Mouse (Mus musculus) mouse embryonic stem cell (cell line): ENCODE measurements around the gene Gpr15.

Experiments
- in situ Hi-C, 2 experiments: fragments of 300-500 bp; cut with MboI; formaldehyde crosslinking; loops; 1 replicate in 1 of 2; 3 replicates in 1 of 2; pipeline ENCODE4 v1.14.3; 2019 to 2020; ENCODE audit warnings: low sequenced_read_pairs in 2 of 2, low pct_unique_long_range_greater_than_20kb in 1 of 2, mixed read lengths in 1 of 2; ENCODE audit not compliant: unreplicated experiment in 1 of 2

Gene Gpr15

DNA sequence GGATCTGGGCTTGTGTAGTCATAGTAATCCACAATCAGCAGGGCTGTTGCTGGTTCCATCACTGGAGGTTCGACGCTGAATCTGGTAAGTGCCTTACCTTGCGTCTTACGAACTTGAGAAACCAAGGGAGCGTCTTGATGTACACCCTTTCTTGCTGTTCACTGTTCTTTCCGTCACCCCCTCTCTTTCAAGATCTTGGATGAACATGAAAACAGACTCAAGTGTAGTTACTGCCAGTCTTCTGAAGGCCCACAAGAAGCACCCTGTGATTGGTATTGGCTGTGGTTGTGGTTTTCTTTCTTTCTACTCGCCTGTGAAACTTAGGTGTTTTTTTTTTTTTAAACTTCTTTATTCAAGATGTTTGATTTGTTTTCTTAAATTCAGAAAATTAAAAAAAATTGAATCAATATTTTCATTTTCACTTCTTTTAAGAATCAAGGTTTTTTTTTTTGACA is at the start of gene Gpr15:
Gpr15 (minus strand) TSS at position 405 of the 455 bp plus-strand sequence.
- in situ Hi-C loops = no loop called here

DNA sequence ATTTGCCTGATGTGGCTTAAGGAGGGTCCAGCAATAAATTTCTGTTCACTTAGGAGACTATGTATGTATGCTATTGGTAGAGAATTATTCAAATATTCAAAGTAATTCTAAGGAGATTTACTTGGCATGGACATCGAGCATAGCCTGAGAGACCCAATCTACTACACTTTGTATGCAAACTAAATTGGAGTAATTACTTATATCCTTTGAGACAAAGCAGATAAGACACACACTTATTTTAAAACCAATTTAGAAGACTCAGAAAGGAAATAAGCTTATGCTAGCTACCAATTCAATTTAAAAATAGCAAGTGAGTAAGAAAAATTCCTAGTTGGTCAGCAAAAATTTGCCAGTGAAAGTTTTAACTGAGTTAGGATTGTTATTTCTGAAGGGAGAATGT is 44.2 kb upstream of the Gpr15 start, which contains the start of gene Olfr172:
Olfr172 (minus strand) TSS at position 101 of the 400 bp plus-strand sequence.
- in situ Hi-C loops = no loop called here

DNA sequence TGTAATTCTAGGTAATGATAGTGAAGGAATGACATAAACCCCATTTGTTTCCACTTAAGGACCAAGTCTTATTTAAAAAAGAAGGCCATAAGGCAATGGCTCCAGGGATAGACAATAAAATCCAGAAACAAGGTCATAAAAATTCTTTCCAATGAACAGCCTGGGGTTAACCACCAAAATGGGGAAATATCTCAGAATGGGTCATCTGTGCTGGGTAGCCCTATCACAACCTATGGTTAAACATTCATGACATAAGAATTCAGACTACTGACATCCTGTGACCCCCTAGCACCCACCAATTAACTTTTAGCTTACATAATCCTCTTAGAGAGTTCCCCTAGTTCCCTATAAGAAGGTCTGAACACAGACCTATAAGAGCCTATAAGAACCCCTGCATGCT is 37.3 kb upstream of the Gpr15 start:
- in situ Hi-C loops = no loop called here

DNA sequence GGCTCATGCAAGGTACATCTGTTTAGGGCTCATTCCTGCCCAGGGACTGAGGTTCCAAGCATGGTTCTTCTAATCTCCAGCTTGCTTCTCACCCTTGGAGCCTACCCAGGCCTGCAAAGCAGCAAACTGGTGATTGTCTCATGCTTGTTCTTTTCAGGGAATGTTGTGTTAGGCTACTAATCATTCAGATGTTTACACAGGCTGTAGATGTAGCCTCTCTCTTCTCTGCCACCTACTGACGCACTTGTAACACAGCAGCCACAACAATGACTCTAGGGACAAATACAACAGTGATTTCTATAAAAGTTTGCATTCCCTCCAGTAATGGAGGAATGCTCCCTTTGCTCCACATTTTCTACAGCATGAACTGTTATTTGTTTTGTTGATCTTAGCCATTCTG is 32.4 kb upstream of the Gpr15 start:
- in situ Hi-C loops = no loop called here

DNA sequence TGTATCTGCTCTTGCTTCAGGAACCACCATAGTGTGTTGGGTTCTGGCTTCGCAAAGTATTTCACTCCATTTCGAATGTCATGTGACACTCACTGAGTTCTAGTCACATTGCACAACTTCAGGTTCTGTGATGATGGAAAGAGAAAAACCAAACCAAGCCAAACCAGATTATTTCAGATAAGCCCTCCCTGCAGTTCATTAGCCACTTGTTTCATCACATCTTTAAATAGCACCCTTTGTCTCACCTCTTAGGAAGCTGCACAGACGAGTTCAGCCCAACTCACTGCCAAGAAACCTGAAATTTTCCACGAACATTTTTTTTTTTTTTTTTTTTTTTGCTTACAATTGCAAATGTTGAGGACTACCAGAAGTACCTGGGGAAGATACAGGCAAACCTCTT is 27.8 kb upstream of the Gpr15 start:
- in situ Hi-C loops = no loop called here

DNA sequence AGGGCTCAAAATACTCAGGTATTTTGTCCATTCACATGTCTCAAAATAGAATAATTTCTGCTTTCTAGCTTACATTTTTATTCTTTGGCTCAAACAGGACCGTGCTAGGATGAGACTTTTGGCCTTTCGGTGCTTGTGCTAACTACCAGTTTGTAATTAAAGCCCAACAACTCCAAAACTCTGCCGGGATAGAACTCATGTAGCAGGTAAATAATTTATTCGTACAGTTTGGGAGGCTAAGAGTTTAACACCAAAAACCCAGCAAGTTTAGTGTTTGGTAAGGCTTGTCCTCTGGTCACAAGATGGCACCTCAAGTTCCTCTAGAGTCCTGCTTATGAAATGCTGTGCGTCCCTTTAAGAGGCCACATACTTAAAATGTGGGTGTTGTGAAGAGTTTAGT is 21.9 kb upstream of the Gpr15 start:
- in situ Hi-C loops = no loop called here

DNA sequence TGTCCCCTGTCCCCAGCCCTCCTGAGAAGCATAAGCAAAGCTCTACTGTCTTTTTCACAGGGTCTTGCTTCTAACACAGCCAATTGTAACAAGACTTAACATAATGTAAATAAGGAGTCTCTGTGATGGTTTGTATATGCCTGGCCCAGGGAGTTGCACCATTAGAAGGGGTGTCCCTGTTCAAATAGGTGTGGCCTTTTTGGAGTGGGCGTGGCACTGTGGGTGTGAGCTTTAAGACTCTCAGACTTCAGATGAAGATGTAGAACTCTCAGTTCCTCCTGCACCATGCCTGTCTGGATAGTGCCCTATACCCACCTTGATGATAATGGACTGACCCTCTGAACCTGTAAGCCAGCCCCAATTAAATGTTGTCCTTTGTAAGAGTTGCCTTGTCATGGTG is 19.9 kb upstream of the Gpr15 start:
- in situ Hi-C loops = no loop called here

DNA sequence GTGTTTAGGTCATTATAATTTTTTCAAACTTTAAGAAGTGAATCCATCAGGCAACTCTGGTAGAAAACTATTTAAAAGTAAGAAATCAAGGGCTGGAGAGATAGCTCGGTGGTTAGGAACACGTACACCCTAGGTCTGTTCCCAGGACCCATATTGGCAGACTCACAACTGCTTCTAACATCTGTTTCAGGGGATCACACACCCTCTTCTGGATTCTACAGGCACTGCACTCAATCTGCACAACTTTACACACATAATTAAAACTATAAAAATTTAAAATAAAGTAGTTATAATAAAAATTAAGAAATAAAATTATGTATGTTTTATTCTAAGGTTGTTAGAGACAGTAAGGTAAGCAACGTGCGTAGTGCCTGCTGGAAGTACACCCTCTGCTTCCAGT is 19.3 kb upstream of the Gpr15 start:
- in situ Hi-C loops = no loop called here

DNA sequence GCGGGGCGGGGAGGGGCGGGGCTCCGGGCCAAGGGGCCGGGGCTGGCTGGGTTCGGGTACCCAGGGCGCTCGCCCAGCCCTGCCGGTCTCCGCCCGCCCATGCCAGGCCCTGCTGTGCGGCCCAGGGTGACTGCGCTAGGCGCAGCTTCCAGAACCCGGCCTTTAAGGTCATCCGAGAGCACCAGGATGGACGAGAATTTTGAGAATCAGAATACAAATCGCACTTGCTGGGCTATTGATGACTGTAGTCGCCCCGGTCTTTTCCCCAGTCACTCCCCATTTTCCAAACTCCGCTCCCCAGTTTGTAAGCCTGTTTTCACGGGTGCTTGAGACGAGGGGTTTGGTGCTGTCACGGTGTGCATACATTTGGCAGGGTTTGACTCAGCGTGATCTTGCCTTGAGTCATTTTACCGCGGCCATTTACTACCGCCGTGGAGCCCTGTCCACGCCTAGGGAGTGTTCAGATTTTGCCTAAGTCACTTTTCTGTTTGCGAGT is 9.4 kb upstream of the Gpr15 start:
- in situ Hi-C loops = no loop called here

DNA sequence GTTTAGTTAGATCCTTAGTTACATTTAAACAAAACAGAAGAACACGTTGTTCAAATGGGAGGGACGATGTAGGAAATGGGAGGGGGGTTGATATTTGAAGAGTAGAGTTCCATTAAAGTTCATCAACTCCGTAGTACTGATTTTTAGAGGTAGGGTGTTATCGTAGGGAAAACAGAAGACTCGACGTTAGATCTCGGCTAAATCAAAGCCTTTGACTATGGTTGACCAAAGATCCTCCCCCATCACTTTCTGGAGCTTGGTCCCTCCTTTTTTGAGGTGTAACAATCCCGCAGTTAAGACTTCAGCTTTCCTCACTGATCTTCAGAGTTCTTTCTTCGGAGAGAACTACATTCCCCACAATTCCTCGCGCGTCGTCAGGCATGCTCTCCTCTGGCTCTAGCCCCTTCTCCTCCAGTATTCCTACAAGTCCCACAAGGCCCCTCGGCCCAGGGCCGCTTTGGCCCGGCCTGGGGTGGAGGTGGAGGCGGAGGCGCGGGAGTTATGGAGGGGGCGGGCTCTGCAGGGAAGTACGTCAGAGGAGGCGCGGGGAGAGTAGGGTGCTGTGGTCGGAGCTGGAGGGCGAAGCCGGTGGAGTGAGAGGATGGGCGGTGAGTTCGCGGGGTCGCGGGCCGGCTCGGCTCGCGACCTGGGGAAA is 8.7 kb upstream of the Gpr15 start, which contains the start of gene Cldnd1:
Cldnd1 (plus strand) TSS at position 434 of the 655 bp plus-strand sequence.
- in situ Hi-C loops = no loop called here

DNA sequence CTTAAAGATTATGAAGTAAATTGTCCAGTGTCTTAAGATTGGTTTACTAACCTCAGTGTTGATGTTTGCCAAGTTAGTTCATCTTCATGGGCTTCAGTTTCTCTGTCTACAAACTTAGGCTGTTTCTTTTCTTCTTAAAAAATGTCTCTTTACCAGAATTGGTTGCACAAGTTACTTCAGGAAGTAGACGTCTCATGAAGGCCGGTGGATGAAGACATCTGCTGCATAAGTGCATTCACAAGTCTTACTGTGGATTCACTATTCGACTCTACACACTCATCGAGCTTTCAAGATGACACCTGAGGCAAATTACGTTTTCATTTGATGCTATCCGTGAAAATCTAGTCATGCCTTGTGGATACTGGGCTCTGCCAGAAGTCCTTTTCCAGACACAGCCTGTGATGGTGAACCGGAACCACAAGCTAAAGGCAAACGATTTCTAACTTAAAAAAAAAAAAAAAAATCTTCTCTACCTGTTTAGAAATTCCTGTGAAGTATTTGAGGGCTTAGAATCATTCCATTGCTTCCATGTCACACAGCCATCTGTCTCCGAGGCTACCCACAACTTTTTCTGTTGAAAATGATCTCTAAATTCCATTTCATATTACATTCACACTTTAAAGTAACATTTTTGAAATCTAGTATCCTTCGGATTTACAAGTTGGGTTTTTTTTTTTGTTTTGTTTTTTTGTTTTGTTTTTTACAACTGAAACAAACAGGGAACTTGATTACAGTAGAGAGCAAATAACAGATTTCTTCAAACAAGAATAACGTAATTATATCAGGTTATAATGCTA is 8.0 kb upstream of the Gpr15 start:
- in situ Hi-C loops = no loop called here

DNA sequence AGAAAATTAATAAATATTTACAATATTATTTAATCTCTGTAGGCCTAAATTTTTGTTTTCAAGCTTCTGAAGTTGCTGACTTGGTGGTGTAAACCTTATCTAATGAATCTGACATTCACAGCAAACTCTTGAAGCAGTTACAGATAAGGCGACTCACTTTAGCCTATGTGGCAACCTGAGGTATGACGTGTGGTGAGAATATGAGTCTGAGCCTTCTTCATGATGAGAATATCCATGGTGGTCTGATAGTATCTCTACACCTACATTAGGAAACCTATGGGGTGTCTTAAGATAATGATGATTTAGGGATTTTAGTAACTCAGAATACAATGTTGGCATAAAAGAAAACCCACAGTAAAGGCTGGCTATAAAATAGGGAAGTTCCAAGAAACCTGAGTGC is 3.4 kb upstream of the Gpr15 start:
- in situ Hi-C loops = no loop called here

DNA sequence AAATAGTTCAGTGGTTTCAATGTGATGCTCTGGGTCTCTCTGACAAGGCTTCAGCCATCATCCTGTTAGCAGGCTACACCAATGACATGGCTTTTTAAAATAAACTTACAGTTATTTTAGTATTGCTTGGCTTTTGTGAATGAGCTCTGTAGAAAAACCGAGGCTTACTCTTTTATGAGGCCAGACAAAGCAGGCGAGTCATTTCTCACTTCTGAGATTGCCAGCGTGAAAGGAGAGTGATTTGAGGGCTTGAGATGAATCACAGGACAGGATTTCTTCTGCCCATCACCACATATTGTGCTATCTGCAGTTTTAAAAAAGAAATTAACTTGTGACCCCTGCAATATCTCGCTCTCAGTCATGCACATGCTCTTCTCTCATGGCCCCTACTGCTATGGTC is 3.9 kb downstream of the Gpr15 start:
- in situ Hi-C loops = no loop called here

DNA sequence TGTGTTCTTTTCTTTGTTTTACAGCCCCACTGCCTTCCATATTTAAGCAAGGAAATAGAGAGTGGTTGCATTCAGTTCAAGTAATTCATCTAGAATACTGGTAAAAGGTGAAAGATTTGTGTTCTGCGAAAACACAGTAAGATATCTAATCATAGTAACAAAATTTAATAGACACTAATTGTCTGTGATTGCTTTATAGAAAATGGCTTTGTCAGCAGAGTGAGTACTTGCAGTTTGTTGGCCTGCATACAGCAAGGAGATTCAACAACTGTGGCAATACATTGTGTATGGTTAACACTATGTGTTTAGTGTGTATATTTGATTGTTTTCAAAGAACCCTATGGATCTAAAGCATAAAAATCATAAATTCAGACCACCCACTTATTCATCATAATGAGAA is 5.7 kb downstream of the Gpr15 start:
- in situ Hi-C loops = no loop called here

DNA sequence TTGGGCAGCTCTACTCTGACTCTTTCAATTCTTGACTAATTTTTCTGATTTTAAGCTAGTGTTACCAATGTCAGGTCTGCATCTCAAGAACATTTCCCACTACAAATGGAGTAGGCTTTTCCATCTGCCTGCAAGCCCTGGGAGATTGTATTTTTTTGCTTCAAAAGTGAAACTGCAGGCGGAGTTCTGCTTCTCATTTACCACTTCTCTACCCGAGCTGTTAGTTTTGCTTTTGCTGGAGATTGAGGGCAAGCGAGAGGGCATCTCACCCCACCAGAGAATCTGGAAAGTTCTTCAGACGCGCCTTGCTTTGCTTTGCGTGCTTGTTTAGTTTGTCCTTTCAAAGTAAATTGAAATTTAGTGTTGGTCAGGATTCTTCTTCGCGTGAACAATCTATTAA is 6.6 kb downstream of the Gpr15 start:
- in situ Hi-C loops = no loop called here

DNA sequence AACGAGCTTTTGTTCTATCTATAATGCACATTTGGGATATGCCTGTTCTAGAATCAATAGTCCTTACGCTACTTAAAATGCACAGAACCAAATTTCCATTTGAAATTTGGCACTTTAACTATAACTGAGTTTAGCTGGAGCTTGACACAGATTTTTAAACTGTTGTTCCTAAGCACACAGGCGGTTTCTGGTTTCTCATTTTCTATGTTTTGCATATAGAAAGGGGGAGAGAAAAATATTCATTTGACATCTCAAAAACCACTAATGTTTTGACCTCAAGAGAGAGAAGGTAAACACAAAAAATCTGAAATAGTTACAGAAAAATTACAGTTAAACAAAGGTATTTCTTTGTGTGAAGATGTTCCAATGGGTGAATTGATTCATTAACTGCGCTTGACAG is 9.3 kb downstream of the Gpr15 start:
- in situ Hi-C loops = no loop called here

DNA sequence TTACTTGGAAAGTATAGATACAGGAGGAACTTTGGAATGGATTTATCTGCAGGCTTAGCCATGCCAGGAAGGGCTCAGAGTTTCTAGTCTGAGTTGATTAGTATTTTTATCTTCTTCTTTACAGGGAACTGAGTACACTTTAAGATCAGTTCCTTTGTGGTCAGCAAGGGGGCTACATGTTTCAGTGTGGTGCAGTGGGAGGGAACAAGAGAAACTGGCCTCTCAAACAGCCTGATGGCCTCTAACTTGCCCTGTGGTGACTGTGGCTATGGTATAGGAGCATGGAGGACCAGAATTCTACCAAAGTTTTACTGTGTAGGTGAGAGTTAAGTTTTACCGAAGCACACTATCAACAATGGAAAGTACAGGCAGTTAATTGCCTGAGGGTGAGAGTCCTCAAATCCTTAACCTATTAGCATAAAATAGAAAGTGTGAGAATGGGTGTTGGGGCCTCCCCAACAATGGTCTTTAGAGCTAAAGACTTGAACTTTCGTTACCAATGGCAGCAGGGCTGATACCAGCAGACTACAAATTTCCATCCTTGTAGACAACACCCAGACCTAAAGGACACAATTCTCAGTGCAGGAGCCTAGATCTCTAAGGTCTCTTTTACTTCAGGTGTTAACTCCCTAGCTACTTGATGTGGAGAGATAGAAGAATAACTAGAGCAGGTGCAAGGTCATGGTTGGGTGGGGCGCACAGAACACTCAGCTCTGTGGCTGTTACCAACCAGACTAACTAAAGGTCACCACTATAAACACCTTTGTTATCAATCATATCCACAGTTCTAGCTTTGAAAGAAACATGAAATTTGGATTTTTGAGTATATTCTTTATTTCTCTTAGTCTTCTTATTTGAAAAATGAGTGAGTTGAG is 10.0 kb downstream of the Gpr15 start:
- in situ Hi-C loops = no loop called here

DNA sequence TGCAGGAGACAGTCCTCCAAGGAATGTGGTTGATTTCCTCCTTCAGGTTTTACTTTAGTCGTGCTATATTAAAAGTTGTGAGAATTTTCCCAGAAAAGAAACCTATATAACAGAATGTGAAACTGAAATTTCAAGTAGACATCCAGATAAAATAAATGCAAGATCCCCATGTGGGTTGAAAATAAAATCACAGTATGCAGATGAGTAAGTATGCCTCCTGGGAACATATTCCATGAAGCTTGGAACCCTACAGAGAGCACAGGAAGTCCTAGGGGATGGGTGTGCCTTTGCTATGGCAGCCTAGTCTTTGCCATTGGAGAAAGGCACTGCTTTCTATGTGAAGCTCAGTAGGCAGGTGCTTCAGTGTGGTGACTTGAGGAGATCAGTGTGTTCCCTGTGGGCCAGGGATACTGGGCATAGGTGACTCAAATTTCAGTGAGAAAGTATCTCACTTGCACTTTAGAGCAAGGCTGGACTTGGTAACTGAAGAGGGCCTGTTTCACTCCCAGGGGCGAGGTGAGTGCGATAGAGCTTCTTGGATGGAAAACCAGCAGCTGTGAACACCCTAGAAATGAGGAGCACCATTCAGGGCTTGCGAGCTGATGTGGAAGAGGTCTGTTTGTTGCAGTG is 11.5 kb downstream of the Gpr15 start:
- in situ Hi-C loops = no loop called here
